Mouse (Mus musculus) urinary bladder, postnatal 36 days (tissue): ENCODE data around the gene Vps36.

Experiments
- DNase-seq, 2 experiments: peaks; one replicate each; pipeline ENCODE4 v3.0.0; 2022; ENCODE audit warnings: low spot score in 2 of 2, mixed read lengths in 1 of 2

The Vps36 gene

GRCm38 (mm10) chr8:22209012-22209411, 16.4 kb downstream of the Vps36 start:
- DNase-seq = peak in 1 of 2 experiments; percentile 22

DNA sequence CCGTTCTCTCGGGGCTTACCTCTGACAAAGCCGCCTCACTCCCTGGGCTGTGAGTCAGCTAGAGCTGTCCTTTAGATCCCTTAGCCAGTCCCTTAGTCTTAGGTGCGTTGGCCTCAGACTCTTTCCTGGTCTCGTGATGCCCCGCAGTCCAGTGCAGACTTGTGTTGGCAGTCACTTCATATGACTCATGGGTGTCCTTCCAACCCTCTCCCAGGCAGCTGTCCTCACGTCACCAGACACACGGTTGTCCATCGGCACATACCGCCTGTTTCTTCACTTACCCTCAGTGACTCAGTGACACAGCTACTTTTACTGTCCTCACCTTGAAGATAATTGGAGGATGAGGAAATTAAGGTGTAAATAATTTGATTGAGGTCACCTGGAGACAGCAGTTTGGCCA, 22.2 kb downstream of the Vps36 start:
- peak; percentile 26 to 40 for DNase-seq

GRCm38 (mm10) chr8:22226361-22226760, 33.8 kb downstream of the Vps36 start:
- peak; percentile 6 to 12 for DNase-seq

DNA sequence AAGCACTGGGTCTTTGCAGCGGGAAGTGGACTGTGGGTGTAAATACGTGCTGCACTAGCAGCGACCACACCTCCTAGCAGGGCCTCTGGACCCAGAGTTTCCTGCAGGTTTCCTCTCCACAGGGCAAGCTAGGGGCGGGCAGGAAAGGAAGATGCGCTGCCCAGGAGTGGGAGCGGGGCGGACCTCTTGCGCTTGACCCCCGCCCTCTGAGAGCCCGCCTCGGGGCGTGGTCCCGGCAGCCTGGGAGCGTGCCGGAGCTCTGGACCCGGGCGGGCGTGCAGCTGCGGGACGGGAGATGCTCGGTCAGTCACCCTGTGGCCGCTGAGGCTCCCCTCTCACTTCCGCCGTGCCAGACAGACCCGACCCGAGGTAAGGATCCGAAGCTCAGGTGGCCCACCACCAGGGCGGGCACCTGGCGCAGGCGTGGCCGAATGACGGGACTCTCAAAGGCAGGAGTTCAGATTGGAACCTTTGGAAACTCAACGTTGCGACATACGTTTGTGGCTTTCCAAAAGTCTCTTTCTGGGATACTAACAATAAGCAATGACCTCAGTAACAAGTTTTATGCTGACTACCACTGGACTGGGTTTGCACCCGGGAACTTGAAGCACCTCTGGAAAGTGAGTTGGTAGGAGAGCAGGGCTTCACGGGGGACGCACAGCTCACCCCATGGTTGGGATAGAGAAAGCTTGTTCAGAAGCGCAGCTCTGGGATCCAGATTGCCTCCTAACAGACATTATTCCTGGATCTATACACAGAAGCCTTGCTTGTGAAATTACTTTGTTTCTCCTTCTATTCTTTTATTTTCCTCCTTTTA, 34.7 kb downstream of the Vps36 start, which contains the start of gene Thsd1:
Thsd1 (plus strand) TSS at position 253 of the 817 bp plus-strand sequence.
- DNase-seq = peak; percentile 47 to 67

GRCm38 (mm10) chr8:22228621-22229020, 36.0 kb downstream of the Vps36 start:
- no peak for DNase-seq

DNA sequence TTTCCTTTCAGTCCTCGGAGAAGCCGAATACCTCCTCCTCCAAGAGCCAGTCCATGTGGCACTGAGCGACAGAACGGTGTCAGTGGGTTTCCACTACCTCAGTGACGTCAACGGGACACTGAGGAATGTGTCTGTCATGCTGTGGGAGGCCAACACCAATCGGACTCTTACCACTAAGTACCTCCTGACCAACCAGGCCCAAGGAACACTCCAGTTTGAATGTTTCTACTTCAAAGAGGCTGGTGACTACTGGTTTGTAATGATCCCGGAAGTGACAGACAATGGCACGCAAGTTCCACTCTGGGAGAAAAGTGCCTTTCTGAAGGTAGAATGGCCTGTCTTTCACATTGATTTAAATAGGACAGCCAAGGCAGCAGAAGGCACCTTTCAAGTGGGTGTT, 50.4 kb downstream of the Vps36 start:
- no peak for DNase-seq

DNA sequence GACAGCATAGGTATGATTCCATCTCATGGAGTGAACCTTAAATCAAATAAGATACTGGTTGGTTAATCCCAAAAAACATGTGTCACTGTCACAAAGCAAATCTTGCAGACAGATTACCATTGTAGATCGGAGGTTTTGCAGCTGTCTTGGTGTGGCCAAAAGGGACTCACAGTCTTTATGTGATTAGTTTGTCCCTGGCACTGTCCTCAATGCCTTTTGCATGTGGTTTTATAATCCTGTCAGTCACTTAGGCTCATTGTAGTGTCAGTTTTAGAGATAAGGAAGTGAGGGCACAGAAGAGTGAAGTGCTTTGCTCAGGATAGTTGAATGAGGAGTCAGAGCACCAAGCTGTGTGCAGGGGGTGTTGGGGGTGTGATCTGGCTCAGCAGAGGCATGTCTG, 53.1 kb downstream of the Vps36 start:
- DNase-seq = no peak

- DNase-seq = no peak
Measured at GRCm38 (mm10) chr8:22247956-22248355, 55.3 kb downstream of the Vps36 start.

DNA sequence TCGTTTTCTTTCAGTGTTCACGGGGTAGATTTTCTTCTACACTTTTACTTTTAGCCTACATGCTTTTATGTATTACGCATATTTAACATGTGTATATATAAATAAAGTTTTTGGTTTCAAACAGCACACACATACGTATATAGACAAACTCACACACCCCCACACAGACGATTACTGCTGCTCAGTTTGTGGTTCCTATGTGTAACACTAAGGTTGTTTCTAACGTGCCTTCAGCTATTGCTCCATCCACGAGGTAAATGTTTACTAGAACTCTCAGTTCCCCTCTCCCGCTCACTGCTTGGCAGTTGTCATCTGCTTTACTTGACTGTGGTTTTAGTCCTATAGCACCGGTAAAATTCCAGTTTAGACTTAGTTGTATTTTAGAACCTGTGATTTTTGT, 56.5 kb downstream of the Vps36 start:
- DNase-seq = no peak

- DNase-seq = no peak
Measured at GRCm38 (mm10) chr8:22258946-22259450, 66.4 kb downstream of the Vps36 start.

GRCm38 (mm10) chr8:22259531-22259930, 66.9 kb downstream of the Vps36 start:
- no peak for DNase-seq

- peak in 1 of 2 experiments; percentile 17 for DNase-seq
Measured at GRCm38 (mm10) chr8:22260091-22260722, 67.6 kb downstream of the Vps36 start.

DNA sequence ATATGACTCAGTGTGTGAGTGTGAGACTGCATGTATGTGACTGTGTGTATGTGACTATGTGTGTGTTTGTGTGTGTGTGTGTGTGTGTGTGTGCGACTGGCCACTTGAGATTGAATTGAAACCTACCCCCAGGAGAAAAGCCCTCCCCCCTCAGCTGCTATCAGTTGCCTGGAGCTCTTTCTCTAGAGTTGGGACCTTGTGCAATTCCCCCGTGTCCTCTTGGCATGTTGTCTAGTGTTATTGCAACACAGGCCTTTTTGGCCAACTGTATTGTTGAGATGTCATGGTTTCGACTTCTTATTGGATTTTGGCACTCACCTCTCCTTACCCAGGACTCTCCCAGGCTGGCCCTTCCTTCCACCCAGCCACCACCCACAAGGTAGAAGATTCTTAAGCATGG, 69.7 kb downstream of the Vps36 start:
- DNase-seq = peak in 1 of 2 experiments; percentile 71

DNA sequence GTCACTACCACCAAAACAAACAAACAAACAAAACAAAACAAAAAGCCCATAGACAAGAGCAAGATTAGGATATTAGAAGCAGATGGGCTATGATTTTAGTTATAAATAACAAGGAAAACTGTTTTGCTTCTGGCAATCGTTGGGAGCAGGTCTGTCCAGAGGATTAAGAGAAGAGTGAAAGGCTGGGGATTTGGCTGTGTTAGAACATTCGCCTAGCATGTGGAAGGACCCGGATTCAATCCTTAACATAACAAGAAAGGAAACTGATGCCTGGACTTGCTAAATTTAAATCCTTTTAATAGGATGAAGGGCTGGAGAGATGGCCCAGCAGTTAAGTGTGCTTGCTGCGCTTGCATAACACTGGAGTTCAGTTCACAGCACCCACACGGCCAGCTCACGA, 71.7 kb downstream of the Vps36 start:
- DNase-seq = no peak

GRCm38 (mm10) chr8:22264787-22265186, 72.2 kb downstream of the Vps36 start:
- DNase-seq = peak in 1 of 2 experiments; percentile 50

DNA sequence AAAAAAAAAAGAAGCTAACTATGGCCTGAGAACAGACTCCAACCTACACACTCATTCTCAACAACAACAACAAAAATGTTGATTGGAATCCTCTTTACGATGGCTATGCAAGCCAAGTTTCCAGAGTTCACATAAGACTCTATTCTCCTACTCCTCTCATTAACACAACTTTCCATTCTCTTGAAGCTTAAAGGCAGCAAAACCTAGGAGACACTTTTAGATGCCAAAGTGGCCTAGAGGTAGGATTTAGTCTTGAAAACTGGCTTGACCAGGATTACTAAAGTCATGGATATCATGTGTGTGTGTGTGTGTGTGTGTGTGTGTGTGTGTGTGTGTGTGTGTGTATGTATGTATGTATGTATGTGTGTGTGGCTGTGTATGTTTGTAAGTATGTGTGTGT, 72.6 kb downstream of the Vps36 start:
- no peak for DNase-seq

DNA sequence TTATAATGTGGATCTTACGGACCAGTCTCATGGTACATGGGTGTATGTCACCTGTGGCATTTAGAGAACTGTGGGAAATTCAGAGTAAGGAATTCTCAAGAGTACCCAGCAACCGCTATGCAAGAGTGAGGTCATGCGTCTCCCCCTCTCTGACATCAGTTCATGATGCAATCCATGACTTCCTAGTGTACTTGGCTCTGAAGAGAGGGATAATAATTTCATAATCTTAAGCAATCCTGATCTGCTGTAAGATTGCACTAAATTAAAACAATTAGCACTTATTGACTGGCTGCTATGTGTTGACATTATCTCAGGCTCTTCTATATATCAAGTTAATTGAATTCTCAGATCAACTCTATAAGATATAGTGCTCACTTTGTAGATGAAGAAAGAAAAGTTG, 74.2 kb downstream of the Vps36 start:
- DNase-seq = no peak
